Mouse (Mus musculus) kidney, embryonic 14.5 days (tissue): Measurements from ENCODE around the gene Rcan2. TPM values are rescaled to one million over a fixed set of nuclear protein-coding genes. Genes with fewer than 3 reads are reported as not detected.

ENCODE experiments used
- ATAC-seq: fragments of 200-750 bp; cut with Nextera tagmentation; 2 replicates; pipeline ENCODE4 v1.8.0; 2017; ENCODE audit warnings: moderate number of reproducible peaks, mild to moderate bottlenecking, moderate TSS enrichment, moderate library complexity; ENCODE audit not compliant: low FRiP score, low TSS enrichment
- H3K27ac ChIP-seq: fragments of 300-500 bp; sonication (generic); 2 replicates; pipeline ENCODE4 v1.5.1; 2014; ENCODE audit warnings: low read depth, mild to moderate bottlenecking, low read length, moderate library complexity, mixed read lengths
- H3K27me3 ChIP-seq: fragments of 300-500 bp; sonication (generic); 2 replicates; pipeline ENCODE4 v1.6.1; 2014; ENCODE audit warnings: mild to moderate bottlenecking, low read length; ENCODE audit not compliant: control insufficient read depth, insufficient read depth
- H3K36me3 ChIP-seq: fragments of 300-500 bp; sonication (generic); 2 replicates; pipeline ENCODE4 v1.6.1; 2014; ENCODE audit warnings: low read length, mixed read lengths; ENCODE audit not compliant: control insufficient read depth, insufficient read depth
- H3K4me1 ChIP-seq: fragments of 300-500 bp; sonication (generic); 2 replicates; pipeline ENCODE4 v1.6.1; 2014; ENCODE audit warnings: low read length, mixed read lengths; ENCODE audit not compliant: control insufficient read depth, insufficient read depth
- H3K4me2 ChIP-seq: fragments of 300-500 bp; sonication (generic); replicated peaks from 2 replicates; pipeline ENCODE4 v1.6.1; 2014; ENCODE audit warnings: low read depth, mild to moderate bottlenecking, low read length
- H3K4me3 ChIP-seq: fragments of 300-500 bp; sonication (generic); 2 replicates; pipeline ENCODE4 v1.5.1; 2014; ENCODE audit warnings: mild to moderate bottlenecking, low read length
- H3K9ac ChIP-seq: fragments of 300-500 bp; sonication (generic); 2 replicates; pipeline ENCODE4 v1.6.1; 2014; ENCODE audit warnings: low read depth, mild to moderate bottlenecking, low read length, moderate library complexity
- H3K9me3 ChIP-seq: fragments of 300-500 bp; sonication (generic); 2 replicates; pipeline ENCODE4 v1.6.1; 2016; ENCODE audit warnings: low read length; ENCODE audit not compliant: control insufficient read depth
- WGBS: fragments of 180-500 bp; shearing (Covaris S2); extraction: QIAGEN DNeasy Blood & Tissue Kit; methylation state at CpG from one replicate; pipeline ENCODE4 v1.1.7; 2014; 5-methylcytosine and 5-hydroxymethylcytosine counted together
- polyA plus RNA-seq: library from polyadenylated mRNA; unstranded; fragments of >200 nt; fragmentation: Nextera tagmentation; extraction: Ambion mirVana; gene quantifications from 2 replicates; pipeline ENCODE4 v1.2.1, GENCODE M21; 2014

Rcan2 gene
- polyA plus RNA-seq, 1 experiment from 2014 or later: 3.0 TPM

DNA sequence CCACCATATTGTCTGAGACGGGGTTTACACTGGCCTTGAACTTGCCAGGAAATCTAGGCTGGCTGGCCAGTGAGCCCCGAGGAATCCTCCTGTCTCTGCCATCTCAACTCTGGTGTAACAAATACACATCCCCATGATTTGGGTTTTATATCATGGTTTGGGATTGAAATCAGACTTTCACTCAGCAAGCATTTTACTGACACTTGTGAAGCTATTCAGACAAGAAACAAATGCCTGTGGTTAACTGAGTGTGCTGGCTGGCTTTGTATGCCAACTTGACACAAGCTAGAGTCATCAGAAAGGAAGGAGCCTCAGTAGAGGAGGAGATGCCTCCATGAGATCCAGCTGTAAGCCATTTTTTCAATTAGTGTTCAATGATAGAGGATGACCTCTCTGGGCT lies 206.3 kb downstream of the Rcan2 start:
- Histone ChIP-seq H3K4me3 (no peak overlapping the region), H3K4me1 (no peaks in the 10 kb centered on the region), H3K27me3 (no peaks in the 10 kb centered on the region), H3K9me3 (no peaks in the 10 kb centered on the region), H3K36me3 (no peaks in the 10 kb centered on the region), H3K27ac (no peak overlapping the region), H3K9ac (no peak overlapping the region), H3K4me2 (no peak overlapping the region)
- WGBS: 86% methylated on average over 2 of the region's 2 CpGs
- ATAC-seq: no peak

DNA sequence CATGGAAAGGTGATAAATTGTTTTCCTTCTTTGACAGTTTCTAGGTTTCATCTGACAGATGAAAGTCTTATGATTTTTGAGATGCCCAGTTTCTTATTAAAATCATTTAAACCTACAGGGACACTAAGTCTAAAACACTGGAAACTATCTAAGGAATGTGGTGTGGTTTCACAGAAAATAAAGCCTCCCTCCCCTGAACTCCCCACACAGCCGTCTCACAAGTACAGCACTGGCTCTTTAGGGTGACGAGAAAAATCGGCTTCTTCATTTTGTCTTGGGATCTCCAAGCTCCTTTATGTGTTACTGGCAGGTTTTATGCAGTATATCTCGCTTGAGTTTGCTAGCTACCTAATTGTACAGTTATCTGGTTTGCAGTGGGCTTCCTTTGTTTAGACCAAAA lies 210.8 kb downstream of the Rcan2 start:
- no peak for ATAC-seq
- Histone ChIP-seq H3K4me1 (no peaks in the 10 kb centered on the region), H3K27me3 (no peaks in the 10 kb centered on the region), H3K4me2 (no peak overlapping the region), H3K9me3 (no peaks in the 10 kb centered on the region), H3K27ac (no peak overlapping the region), H3K36me3 (no peaks in the 10 kb centered on the region), H3K4me3 (no peak overlapping the region), H3K9ac (no peak overlapping the region)
- 74% methylated on average over 4 of the region's 4 CpGs for WGBS

DNA sequence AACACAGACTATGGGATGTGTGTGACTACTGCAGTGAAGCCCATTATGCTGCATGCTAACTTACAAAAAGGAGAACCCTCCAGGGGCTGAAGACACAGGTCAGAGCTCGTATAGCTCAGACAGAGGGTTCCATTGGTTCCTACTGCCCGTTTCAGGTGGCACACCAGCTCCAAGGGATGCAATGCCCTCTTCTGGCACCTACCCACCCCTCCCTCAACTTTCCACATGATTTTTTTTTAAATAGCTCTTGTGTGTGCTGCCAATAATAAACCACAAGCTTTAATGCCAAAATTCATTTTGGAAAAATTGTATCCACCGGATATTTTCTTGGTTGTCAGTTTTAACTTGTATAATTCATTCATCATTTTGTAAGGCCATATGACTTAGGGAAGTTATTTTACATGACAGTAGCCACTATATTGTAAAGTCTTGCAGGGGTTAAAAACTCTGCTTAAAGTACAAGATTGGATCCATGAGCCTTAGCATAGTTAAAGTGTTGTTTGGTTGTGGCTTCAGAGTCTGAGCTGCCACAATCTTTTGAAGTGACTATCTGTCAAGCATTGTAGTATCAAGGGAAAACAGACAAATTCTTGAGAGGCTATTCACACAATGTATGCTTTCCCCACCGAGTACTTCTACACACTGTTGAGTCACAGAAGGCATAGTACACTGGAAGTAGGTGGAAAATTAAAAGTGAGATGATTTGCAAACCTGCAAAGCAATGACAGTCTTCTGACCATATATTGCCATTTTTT lies 212.8 kb downstream of the Rcan2 start:
- Histone ChIP-seq H3K27ac (no peak overlapping the region), H3K9me3 (no peaks in the 10 kb centered on the region), H3K9ac (no peak overlapping the region), H3K4me1 (no peaks in the 10 kb centered on the region), H3K4me2 (no peak overlapping the region), H3K4me3 (no peak overlapping the region), H3K27me3 (no peaks in the 10 kb centered on the region), H3K36me3 (no peaks in the 10 kb centered on the region)
- no peak for ATAC-seq
- WGBS: 84% methylated on average over 4 of the region's 4 CpGs

DNA sequence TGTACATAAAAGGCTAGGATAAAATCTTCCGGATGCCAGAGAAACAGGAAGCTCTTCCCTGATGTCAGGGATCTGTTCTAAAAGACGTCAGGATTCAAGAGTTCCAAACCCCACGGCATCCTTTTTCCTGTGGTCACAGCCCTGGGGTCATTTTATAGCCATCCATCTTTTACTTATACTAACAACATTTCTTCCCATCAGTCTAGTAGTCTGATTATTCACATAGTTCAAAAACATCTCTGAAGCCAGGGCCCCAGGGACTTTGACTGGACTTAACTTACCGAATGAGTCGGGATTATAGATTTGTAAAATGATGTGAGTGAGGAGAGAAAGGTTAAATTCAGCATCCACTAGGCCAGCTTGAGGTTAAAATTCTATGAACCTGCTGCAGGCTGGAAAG lies 215.2 kb downstream of the Rcan2 start:
- WGBS: 60% methylated on average over 5 of the region's 5 CpGs
- H3K27me3 ChIP-seq: no peaks in the 10 kb centered on the region
- no peaks in the 10 kb centered on the region for H3K4me1 ChIP-seq
- H3K9ac ChIP-seq: no peak overlapping the region
- H3K36me3 ChIP-seq: no peaks in the 10 kb centered on the region
- H3K4me3 ChIP-seq: no peak overlapping the region
- no peak for ATAC-seq
- H3K27ac ChIP-seq: no peak overlapping the region
- H3K4me2 ChIP-seq: no peak overlapping the region
- H3K9me3 ChIP-seq: no peaks in the 10 kb centered on the region

DNA sequence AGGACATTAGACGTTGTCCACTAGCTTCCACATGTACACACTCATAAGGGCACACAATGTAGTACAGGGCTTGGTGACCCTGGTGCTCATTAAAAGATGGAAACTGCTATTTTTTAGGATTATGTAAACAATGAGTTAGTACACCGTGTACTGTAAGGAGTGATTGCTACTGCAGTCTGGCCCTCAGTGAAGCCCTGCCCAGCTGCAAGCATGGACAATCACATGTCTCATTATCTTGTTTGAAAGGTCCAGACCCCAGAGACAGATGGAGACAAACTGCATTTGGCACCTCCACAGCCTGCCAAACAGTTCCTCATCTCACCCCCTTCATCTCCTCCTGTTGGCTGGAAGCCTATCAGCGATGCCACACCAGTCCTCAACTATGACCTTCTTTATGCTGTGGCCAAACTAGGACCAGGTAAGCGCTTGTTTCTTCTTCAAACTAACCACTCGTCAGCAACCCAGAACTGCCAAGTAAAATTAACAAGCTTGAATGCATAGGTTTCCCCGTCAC lies 219.6 kb downstream of the Rcan2 start:
- WGBS: 73% methylated on average over 6 of the region's 6 CpGs
- H3K9me3 ChIP-seq: no peaks in the 10 kb centered on the region
- no peaks in the 10 kb centered on the region for H3K4me1 ChIP-seq
- no peak overlapping the region for H3K27ac ChIP-seq
- no peak for ATAC-seq
- no peaks in the 10 kb centered on the region for H3K27me3 ChIP-seq
- H3K9ac ChIP-seq: no peak overlapping the region
- no peak overlapping the region for H3K4me3 ChIP-seq
- no peaks in the 10 kb centered on the region for H3K36me3 ChIP-seq
- H3K4me2 ChIP-seq: no peak overlapping the region

DNA sequence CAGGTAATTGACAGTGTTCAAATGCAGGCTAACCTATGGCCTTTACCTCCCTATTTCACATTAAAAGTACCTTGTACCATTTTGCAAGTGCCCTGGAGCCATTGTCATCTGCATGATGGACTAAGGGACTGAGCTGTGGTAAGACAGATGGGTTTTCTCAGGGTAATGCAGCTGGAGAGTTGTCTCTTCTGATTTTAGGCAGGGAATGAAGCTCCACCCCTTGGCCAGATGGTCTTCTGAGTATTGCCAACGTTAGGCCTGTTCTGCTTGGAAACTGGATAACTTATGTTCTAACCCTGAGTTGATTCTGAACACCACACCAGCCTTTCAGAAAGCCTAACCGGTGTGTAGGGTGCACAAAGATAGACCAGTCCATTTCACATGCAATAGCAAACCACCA lies 222.7 kb downstream of the Rcan2 start:
- H3K9me3 ChIP-seq: no peaks in the 10 kb centered on the region
- ATAC-seq: no peak
- H3K4me3 ChIP-seq: no peak overlapping the region

DNA sequence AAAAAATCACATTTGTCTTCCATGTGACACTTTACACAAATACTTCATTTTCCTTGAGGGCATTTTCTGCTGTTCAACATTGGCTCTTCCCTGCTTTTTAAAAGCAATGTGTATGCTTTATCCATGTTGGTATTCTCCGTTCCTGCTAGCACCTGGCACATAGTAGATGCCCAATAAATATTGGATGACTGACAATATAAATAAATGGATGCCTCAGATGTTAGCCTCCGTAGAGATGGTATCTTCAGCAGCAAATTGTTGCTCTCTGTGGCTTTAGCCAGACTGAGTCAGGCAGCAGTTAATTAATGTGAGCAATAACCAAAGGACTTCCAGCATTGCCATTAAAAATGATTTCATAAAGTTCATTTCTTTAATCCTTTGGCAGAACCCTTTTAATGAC lies 223.9 kb downstream of the Rcan2 start:
- no peaks in the 10 kb centered on the region for H3K9me3 ChIP-seq
- no peak overlapping the region for H3K9ac ChIP-seq
- 82% methylated on average over 2 of the region's 2 CpGs for WGBS
- H3K4me2 ChIP-seq: no peak overlapping the region
- H3K27ac ChIP-seq: no peak overlapping the region
- no peaks in the 10 kb centered on the region for H3K27me3 ChIP-seq
- 0 out of 2 replicates have a peak, but pooled peaks cover 4% of the 10 kb centered on the region for H3K4me1 ChIP-seq
- no peak for ATAC-seq
- no peak overlapping the region for H3K4me3 ChIP-seq
- H3K36me3 ChIP-seq: no peaks in the 10 kb centered on the region

More for the DNA sequence above, 222.7 kb downstream of the Rcan2 start:
- Histone ChIP-seq H3K9ac (no peak overlapping the region), H3K4me1 (0 out of 2 replicates have a peak, but pooled peaks cover 4% of the 10 kb centered on the region), H3K27ac (no peak overlapping the region), H3K27me3 (no peaks in the 10 kb centered on the region), H3K4me2 (no peak overlapping the region), H3K36me3 (no peaks in the 10 kb centered on the region)
- WGBS: 65% methylated on average over 2 of the region's 2 CpGs

DNA sequence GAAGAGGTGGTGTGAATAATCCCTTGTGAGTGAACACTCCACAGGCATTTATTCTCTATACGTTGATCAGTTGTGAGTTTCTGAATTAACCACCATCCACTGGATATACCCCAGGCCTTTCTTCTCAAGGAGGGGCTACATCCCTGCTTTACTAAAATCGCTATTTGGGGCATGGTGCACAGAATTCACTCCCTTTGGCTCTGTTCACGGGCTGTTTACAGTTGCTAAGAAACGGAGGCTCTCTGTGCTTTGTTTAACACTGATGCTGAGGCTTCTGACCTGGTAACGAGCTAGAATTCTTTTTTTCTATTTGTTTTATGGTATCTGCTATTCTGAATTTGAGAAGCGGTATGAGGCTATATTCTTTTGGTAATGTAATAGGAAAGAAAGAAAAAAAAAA lies 224.8 kb downstream of the Rcan2 start:
- H3K9ac ChIP-seq: no peak overlapping the region
- no peak overlapping the region for H3K4me2 ChIP-seq
- H3K27me3 ChIP-seq: no peaks in the 10 kb centered on the region
- H3K36me3 ChIP-seq: no peaks in the 10 kb centered on the region
- WGBS: 62% methylated on average over 6 of the region's 6 CpGs
- no peak overlapping the region for H3K4me3 ChIP-seq
- no peaks in the 10 kb centered on the region for H3K9me3 ChIP-seq
- ATAC-seq: no peak
- H3K4me1 ChIP-seq: 0 out of 2 replicates have a peak, but pooled peaks cover 4% of the 10 kb centered on the region
- no peak overlapping the region for H3K27ac ChIP-seq

DNA sequence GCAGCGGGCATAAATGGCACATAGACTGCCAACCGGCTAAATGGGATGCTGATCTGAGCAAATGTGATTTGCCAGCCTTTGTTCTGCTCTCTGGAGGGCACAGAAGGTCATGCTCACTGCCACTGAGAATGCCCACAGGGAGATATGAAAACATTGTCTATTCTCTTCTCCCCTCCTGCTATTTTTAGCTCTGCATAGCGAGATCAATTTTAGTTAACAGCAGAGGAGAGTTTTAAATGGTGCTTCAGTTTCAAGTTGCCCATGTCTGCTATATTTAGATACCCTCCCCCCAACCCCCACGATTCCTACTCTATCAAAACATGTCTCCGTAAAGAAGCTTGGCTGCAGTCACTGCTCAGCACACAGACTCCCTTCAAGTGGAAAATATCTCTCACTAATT lies 225.2 kb downstream of the Rcan2 start:
- Histone ChIP-seq H3K4me2 (no peak overlapping the region), H3K9me3 (no peaks in the 10 kb centered on the region), H3K36me3 (no peaks in the 10 kb centered on the region), H3K27ac (no peak overlapping the region), H3K9ac (no peak overlapping the region), H3K4me3 (no peak overlapping the region), H3K4me1 (0 out of 2 replicates have a peak, but pooled peaks cover 4% of the 10 kb centered on the region), H3K27me3 (no peaks in the 10 kb centered on the region)
- ATAC-seq: no peak
- WGBS: 28% methylated on average over 5 of the region's 5 CpGs
